Comparison of ENCODE assay signal across 16 mouse cellular contexts in the genomic region with DNA sequence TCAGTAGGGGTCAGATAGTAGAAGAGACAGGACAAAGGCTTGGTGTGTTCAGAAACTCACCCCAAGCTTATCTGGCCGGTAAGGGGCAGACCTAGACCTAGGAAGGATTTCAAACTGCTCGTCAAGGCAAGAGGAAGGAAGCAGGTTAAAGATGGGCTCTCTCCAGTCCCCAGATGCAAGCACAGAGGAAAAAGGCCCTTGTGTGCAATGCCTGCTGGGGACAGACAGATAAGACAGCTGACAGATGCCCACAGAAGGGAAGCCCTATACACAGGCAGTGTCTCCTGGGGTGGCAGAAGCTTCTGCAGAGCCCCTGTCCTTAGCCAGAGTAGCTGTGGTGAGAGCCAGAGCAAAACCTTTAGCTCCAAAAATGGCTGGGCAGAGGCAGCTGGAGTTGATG. TPM values are rescaled to one million over a fixed set of nuclear protein-coding genes. Genes with fewer than 3 reads are reported as not detected.
DNase-seq lines count a peak whose midpoint lies in the region; ATAC-seq and TF ChIP-seq lines count a peak whose summit lies in the region.
"Had no signal": no experiment of that assay in that cellular context is flagged by ENCODE, and none has a peak within 500 bp of the region (broad histone marks: within the 10 kb centered on the region; RNA-seq: fewer than 3 reads in every experiment).

No protein-coding gene starts in this region.

- peaks cover 22% of the 10 kb centered on the region for H3K4me1 ChIP-seq in forebrain, postnatal 0 days (ENCODE audit: insufficient read depth)
- H3K4me1 ChIP-seq in forebrain, embryonic 14.5 days (ENCODE audit: control insufficient read depth, insufficient read depth, low read length), result peaks cover 22% of the 10 kb centered on the region
- H3K4me1 ChIP-seq in MEL (ENCODE audit: control insufficient read depth in 1 of 2, insufficient read depth in 2 of 2, low read length in 2 of 2), result peaks cover 10 to 40% of the 10 kb centered on the region in 2 experiments
- H3K4me1 ChIP-seq in liver, postnatal 0 days (ENCODE audit: insufficient read depth), result peaks cover 19% of the 10 kb centered on the region

- no peak for TF ChIP-seq RAD21 in MEL (IDR thresholded peaks at IDR 0.05; ENCODE audit: low read depth, low read length)

- H3K36me3 ChIP-seq in forebrain, postnatal 0 days (ENCODE audit: insufficient read depth), result no peaks in the 10 kb centered on the region
- no peaks in the 10 kb centered on the region for H3K36me3 ChIP-seq in forebrain, embryonic 14.5 days (ENCODE audit: control insufficient read depth, insufficient read depth, low read length)
- peaks cover 0 to 20% of the 10 kb centered on the region in 2 experiments; a peak in 2 of 4 replicates for H3K36me3 ChIP-seq in MEL (ENCODE audit: control insufficient read depth in 1 of 2, insufficient read depth in 2 of 2, low read length in 2 of 2)
- no peaks in the 10 kb centered on the region for H3K36me3 ChIP-seq in liver, postnatal 0 days (replicated peaks; ENCODE audit: insufficient read depth, low read length)
- H3K36me3 ChIP-seq: embryonic facial prominence, embryonic 12.5 days; neural tube, embryonic 12.5 days had no signal

- WGBS in forebrain, postnatal 0 days, result 78% methylated on average over 2 of the region's 2 CpGs
- WGBS in forebrain, embryonic 14.5 days, result 90% methylated on average over 2 of the region's 2 CpGs
- 24% methylated on average over 2 of the region's 2 CpGs for WGBS in liver, postnatal 0 days (ENCODE audit: insufficient replicate concordance)

- no peak for ATAC-seq in forebrain, postnatal 0 days
- no peak for ATAC-seq in forebrain, embryonic 14.5 days
- ATAC-seq in hematopoietic stem cell, adult 5-6 weeks (replicated peaks in 1 of 2; ENCODE audit: insufficient read depth in 1 of 2, low FRiP score in 2 of 2, low TSS enrichment in 1 of 2, low read depth in 1 of 2, poor library complexity in 2 of 2, severe bottlenecking in 2 of 2), result peak; percentile 65 to 71
- ATAC-seq in liver, postnatal 0 days, result peak; percentile 74

- 0 out of 2 replicates have a peak overlapping the region, but pooled peaks have one; percentile 3 for H3K27ac ChIP-seq in forebrain, postnatal 0 days (ENCODE audit: low read depth, low read length)
- H3K27ac ChIP-seq in forebrain, embryonic 14.5 days (ENCODE audit: low read depth, low read length), result no peak overlapping the region
- peak overlapping the region; percentile 95 for H3K27ac ChIP-seq in MEL (ENCODE audit: control insufficient read depth, low read depth, low read length)
- peak overlapping the region; percentile 51 for H3K27ac ChIP-seq in liver, postnatal 0 days (ENCODE audit: low read depth)
- H3K27ac ChIP-seq: embryonic facial prominence, embryonic 12.5 days; neural tube, embryonic 12.5 days had no signal

- no peak for TF ChIP-seq POLR2A in MEL (IDR thresholded peaks at IDR 0.05; ENCODE audit: control insufficient read depth in 1 of 2, insufficient read depth in 1 of 2, low read depth in 1 of 2, low read length in 2 of 2, poor library complexity in 1 of 2)

- H3K27me3 ChIP-seq in forebrain, postnatal 0 days (ENCODE audit: insufficient read depth, low read length), result no peaks in the 10 kb centered on the region
- H3K27me3 ChIP-seq in forebrain, embryonic 14.5 days (replicated peaks; ENCODE audit: control insufficient read depth, insufficient read depth, low read length), result no peaks in the 10 kb centered on the region
- H3K27me3 ChIP-seq in MEL (ENCODE audit: control insufficient read depth in 1 of 2, insufficient read depth in 2 of 2, low read length in 2 of 2), result no peaks in the 10 kb centered on the region
- H3K27me3 ChIP-seq in liver, postnatal 0 days (ENCODE audit: insufficient read depth, low read length), result no peaks in the 10 kb centered on the region
- H3K27me3 ChIP-seq: embryonic facial prominence, embryonic 12.5 days; neural tube, embryonic 12.5 days had no signal

- no peak overlapping the region for H3K4me2 ChIP-seq in forebrain, postnatal 0 days (ENCODE audit: low read depth)
- H3K4me2 ChIP-seq in forebrain, embryonic 14.5 days (ENCODE audit: low read length), result no peak overlapping the region
- no peak overlapping the region for H3K4me2 ChIP-seq in liver, postnatal 0 days (ENCODE audit: low read depth, low read length)
- H3K4me2 ChIP-seq: embryonic facial prominence, embryonic 12.5 days; lung, embryonic 14.5 days; neural tube, embryonic 12.5 days had no signal

- H3K9ac ChIP-seq in forebrain, postnatal 0 days, result no peak overlapping the region
- H3K9ac ChIP-seq in forebrain, embryonic 14.5 days (ENCODE audit: low read length), result no peak overlapping the region
- H3K9ac ChIP-seq in MEL (ENCODE audit: control insufficient read depth, low read depth, low read length, poor library complexity, severe bottlenecking), result peak overlapping the region; percentile 61
- no peak overlapping the region for H3K9ac ChIP-seq in liver, postnatal 0 days (replicated peaks)
- H3K9ac ChIP-seq: embryonic facial prominence, embryonic 12.5 days; lung, embryonic 14.5 days; neural tube, embryonic 12.5 days had no signal

- no peak for DNase-seq in forebrain, postnatal 0 days
- DNase-seq in forebrain, embryonic 14.5 days (ENCODE audit: low spot score), result no peak
- peak; percentile 82 for DNase-seq in MEL (ENCODE audit: low read depth, low spot score)
- DNase-seq in liver, postnatal 0 days, result no peak
- DNase-seq in thymus, postnatal 0 days (ENCODE audit: low spot score), result no peak
- no peak for DNase-seq in layer of hippocampus, postnatal 36 days
- DNase-seq in kidney, adult 11 months, result no peak
- DNase-seq: adrenal gland, postnatal 10 days; heart, adult 18-20 months; heart, postnatal 4 days; kidney, postnatal 25 days; lung, embryonic 14.5 days; midbrain, embryonic 14.5 days had no signal

- TF ChIP-seq EP300 in MEL (IDR thresholded peaks at IDR 0.05; ENCODE audit: low read depth in 1 of 2, low read length in 2 of 2), result peak; percentile 58 to 76; a peak in 3 of 4 replicates
- no peak; the same call in 1 of the 2 replicates for TF ChIP-seq EP300 in liver, postnatal 0 days (IDR thresholded peaks at IDR 0.05; ENCODE audit: low read depth)

- no peaks in the 10 kb centered on the region for H3K9me3 ChIP-seq in forebrain, postnatal 0 days (ENCODE audit: low read length)
- H3K9me3 ChIP-seq in forebrain, embryonic 14.5 days (replicated peaks; ENCODE audit: control insufficient read depth, low read length), result no peaks in the 10 kb centered on the region
- no peaks in the 10 kb centered on the region for H3K9me3 ChIP-seq in MEL (replicated peaks; ENCODE audit: insufficient read depth, low read length)
- H3K9me3 ChIP-seq in liver, postnatal 0 days (ENCODE audit: low read length), result no peaks in the 10 kb centered on the region
- H3K9me3 ChIP-seq: embryonic facial prominence, embryonic 12.5 days; neural tube, embryonic 12.5 days had no signal

- H3K4me3 ChIP-seq in forebrain, postnatal 0 days (ENCODE audit: low read depth, low read length), result no peak overlapping the region
- no peak overlapping the region for H3K4me3 ChIP-seq in forebrain, embryonic 14.5 days (ENCODE audit: low read depth, low read length)
- no peak overlapping the region; a peak in 1 of 4 replicates for H3K4me3 ChIP-seq in MEL (ENCODE audit: control insufficient read depth in 1 of 2, insufficient read depth in 1 of 2, low read depth in 2 of 2, low read length in 2 of 2)
- no peak overlapping the region for H3K4me3 ChIP-seq in liver, postnatal 0 days (ENCODE audit: low read depth, low read length)
- H3K4me3 ChIP-seq: embryonic facial prominence, embryonic 12.5 days; neural tube, embryonic 12.5 days had no signal

- TF ChIP-seq CTCF in forebrain, postnatal 0 days (IDR thresholded peaks at IDR 0.05; ENCODE audit: low read depth), result no peak
- no peak for TF ChIP-seq CTCF in MEL (IDR thresholded peaks at IDR 0.05 in 2 of 3, conservative IDR thresholded peaks at IDR 0.05 in 1 of 3; ENCODE audit: control insufficient read depth in 1 of 3, insufficient read depth in 1 of 3, low read depth in 2 of 3, low read length in 3 of 3, poor library complexity in 1 of 3, severe bottlenecking in 1 of 3)
- no peak for TF ChIP-seq CTCF in liver, postnatal 0 days (IDR thresholded peaks at IDR 0.05; ENCODE audit: low read depth)

- peaks cover 6% of the 10 kb centered on the region; the same call in 1 of the 2 replicates for H3K79me2 ChIP-seq in MEL (ENCODE audit: control insufficient read depth, insufficient read depth, low read length, poor library complexity)

TF ChIP-seq in MEL, 35 proteins besides CTCF, POLR2A, EP300 and RAD21 (continues in another document):
- no peak for TF ChIP-seq CHD1 (IDR thresholded peaks at IDR 0.05; ENCODE audit: low read depth, low read length)
- TF ChIP-seq NELFE (IDR thresholded peaks at IDR 0.05; ENCODE audit: low read depth, low read length), result no peak
- TF ChIP-seq POLR2AphosphoS5 (IDR thresholded peaks at IDR 0.05; ENCODE audit: borderline replicate concordance, low read depth, low read length), result no peak
- no peak for TF ChIP-seq POLR2AphosphoS2 (IDR thresholded peaks at IDR 0.05; ENCODE audit: low read length)
- TF ChIP-seq SIN3A (IDR thresholded peaks at IDR 0.05; ENCODE audit: low read length), result peak; percentile 26; the same call in 1 of the 2 replicates
- no peak for TF ChIP-seq ZC3H11A (IDR thresholded peaks at IDR 0.05; ENCODE audit: low read depth, low read length)
- no peak for TF ChIP-seq ELF1 (IDR thresholded peaks at IDR 0.05; ENCODE audit: low read depth, low read length)
- TF ChIP-seq TBP (IDR thresholded peaks at IDR 0.05; ENCODE audit: low read depth, low read length), result 0 out of 2 replicates have a peak, but pooled peaks have one; percentile 40
- peak; percentile 76; the same call in 1 of the 2 replicates for TF ChIP-seq GATA1 (IDR thresholded peaks at IDR 0.05; ENCODE audit: low read depth, low read length)
- TF ChIP-seq MEF2A (IDR thresholded peaks at IDR 0.05; ENCODE audit: extremely low read depth, insufficient replicate concordance, low read depth, low read length, poor library complexity, severe bottlenecking), result no peak
- TF ChIP-seq TAL1 (IDR thresholded peaks at IDR 0.05; ENCODE audit: low read length), result peak; percentile 88
- TF ChIP-seq HCFC1 (IDR thresholded peaks at IDR 0.05; ENCODE audit: low read depth, low read length), result 0 out of 2 replicates have a peak, but pooled peaks have one; percentile 23

RNA-seq across cellular contexts. Expression of a gene that starts 11.6 kb away (rescaled TPM):
- 17.8 and 23.8 TPM in 2 replicates for total RNA-seq in forebrain, postnatal 0 days (2014; rRNA removed)
- 17.1 and 25.4 TPM in 2 replicates for polyA plus RNA-seq in forebrain, postnatal 0 days (2015; fragmentation: Nextera tagmentation; extraction: Ambion mirVana)
- polyA plus RNA-seq in forebrain, embryonic 14.5 days (2014; fragmentation: Nextera tagmentation; extraction: Ambion mirVana), result 13.8 and 18.1 TPM in 2 replicates
- total RNA-seq in MEL (2012; rRNA removed), result 5.4 and 6.8 TPM in 2 replicates
- 10 to 100 TPM in 1 of 2 experiments, not detected in 1; 11.3 TPM for polyA plus RNA-seq in MEL (2012; ENCODE audit: insufficient read depth in 1 of 2, insufficient read length in 2 of 2, low read depth in 1 of 2, low replicate concordance in 2 of 2, missing spikeins in 1 of 2)
- total RNA-seq in hematopoietic stem cell, adult 5-6 weeks (2017), result 9.6 and 13.3 TPM in 2 replicates
- 6.6 TPM in 2 replicates for polyA plus RNA-seq in liver, postnatal 0 days (2015; fragmentation: Nextera tagmentation; extraction: Ambion mirVana)
- 4.0 TPM in 2 replicates for polyA plus RNA-seq in thymus, postnatal 0 days (2015; fragmentation: Nextera tagmentation; extraction: Ambion mirVana)
- 10 to 100 TPM; 27.9 to 28.1 TPM for total RNA-seq in layer of hippocampus, postnatal 36 days (2021)

Comparison
In these comparisons a context has a peak if more than half of its experiments do, and no peak if none do; other contexts are left out.
1. ATAC-seq: peak in hematopoietic stem cell, adult 5-6 weeks (2 of 2) and liver, postnatal 0 days (single experiment); none in forebrain, postnatal 0 days (single experiment) and forebrain, embryonic 14.5 days (single experiment).